Mouse (Mus musculus): Measurements from ENCODE around the gene Csnk1e.

DNA sequence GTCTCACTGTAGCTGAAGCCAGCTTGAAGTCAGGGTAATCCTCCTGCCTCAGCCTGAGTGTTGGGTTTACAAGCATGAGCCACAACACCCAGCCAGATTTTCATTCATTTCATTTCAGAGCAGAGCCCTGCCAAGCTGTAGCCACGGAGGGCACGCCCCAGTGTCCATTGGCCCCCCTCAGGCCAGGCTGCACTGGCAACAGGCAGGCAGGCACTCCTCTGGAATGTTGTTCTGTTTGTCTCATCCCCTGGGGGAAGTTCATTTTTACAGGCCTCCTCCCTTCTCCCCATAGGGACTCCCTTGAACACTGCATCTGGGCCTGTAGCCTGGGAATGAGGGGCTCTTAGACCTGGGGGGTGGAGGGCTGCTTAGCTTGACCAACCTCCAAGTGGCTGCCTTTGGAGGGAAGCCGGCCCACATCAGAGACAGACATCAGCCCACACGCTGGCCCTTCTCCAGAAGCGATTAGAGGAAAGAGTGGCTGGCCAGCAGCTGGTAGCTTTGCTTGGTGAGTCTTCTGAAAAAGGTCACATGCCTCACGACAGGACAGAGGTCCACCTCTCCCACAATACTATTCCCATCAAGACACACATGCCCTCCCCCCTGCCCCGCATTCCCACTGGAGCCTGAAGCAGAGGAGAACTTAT, 63.8 kb downstream of the Csnk1e start:
- no peak for TF ChIP-seq CTCF (IDR thresholded peaks at IDR 0.05; ENCODE audit: borderline replicate concordance, insufficient read depth, low read length)
- no peak for TF ChIP-seq POLR2A (IDR thresholded peaks at IDR 0.05; ENCODE audit: low read depth, low read length)

All from embryonic fibroblast, embryonic 13.5 days (primary cell).